Comparison of ENCODE assay signal across 30 mouse cellular contexts in the genomic region with DNA sequence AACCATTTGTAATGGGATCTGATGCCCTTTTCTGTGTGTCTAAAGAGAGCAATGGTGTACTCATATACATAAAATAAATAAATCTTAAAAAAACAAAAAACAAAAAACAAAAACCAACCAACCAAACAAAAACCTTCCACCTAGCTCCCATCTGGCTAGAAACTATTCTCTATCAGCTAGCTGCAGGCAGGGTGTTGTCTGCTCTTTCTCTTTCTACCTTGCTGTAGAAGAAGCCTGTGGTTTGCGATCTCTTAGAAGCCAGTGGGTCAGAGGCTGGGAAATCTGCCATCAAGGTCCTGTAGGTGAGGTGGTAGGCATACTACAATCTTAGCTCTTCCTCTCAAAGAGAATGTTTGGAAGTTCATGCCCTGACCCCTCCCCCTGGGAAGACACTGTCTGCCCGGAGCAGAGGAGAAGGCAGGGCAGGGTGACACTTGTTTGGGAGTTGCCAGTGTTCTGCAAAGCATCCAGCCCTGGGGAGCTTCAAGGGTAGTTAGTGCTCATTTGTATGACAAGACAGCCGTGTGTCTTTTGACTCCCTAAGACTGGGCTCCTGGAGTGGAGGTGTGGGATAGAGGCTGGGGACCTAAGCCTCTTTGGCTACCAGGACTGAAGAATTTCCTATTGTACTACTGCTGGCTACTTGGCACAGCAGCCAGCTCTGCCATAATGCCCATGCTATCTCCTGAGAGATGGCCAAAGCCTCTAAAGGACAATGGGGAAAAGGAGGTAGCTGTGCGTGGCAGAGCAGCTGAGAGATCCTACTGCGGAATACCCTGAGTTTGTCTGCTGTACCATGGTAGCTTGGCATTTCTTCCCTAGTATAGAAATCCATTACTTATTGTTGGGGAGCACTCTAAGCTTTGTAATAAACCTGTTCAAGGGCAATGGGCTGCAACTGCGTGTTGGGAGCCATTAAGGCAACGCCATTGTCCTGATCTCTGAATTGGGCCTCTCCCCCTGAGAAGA. TPM values are rescaled to one million over a fixed set of nuclear protein-coding genes. Genes with fewer than 3 reads are reported as not detected.
DNase-seq lines count a peak whose midpoint lies in the region; ATAC-seq and TF ChIP-seq lines count a peak whose summit lies in the region.
"Had no signal": no experiment of that assay in that cellular context is flagged by ENCODE, and none has a peak within 500 bp of the region (broad histone marks: within the 10 kb centered on the region; RNA-seq: fewer than 3 reads in every experiment).

No protein-coding gene starts in this region.

- H3K27me3 ChIP-seq in E14TG2a.4 (ENCODE audit: insufficient read depth, low read length) (peaks cover 24% of the 10 kb centered on the region), ES-Bruce4 (ENCODE audit: control insufficient read depth, insufficient read depth, low read length, poor library complexity, severe bottlenecking) (no peaks in the 10 kb centered on the region)
- H3K27me3 ChIP-seq in hindbrain, postnatal 0 days (ENCODE audit: insufficient read depth, low read length): no peaks in the 10 kb centered on the region
- H3K27me3 ChIP-seq: forebrain, embryonic 15.5 days; limb, embryonic 13.5 days; liver, embryonic 12.5 days; midbrain, embryonic 15.5 days had no signal

- no peak overlapping the region for H3K9ac ChIP-seq in ES-Bruce4 (ENCODE audit: low read depth, poor library complexity, severe bottlenecking)
- no peak overlapping the region for H3K9ac ChIP-seq in hindbrain, postnatal 0 days (replicated peaks; ENCODE audit: low read length)
- H3K9ac ChIP-seq: forebrain, embryonic 15.5 days; hindbrain, embryonic 14.5 days; limb, embryonic 13.5 days; liver, embryonic 12.5 days; liver, postnatal 0 days; midbrain, embryonic 15.5 days had no signal

- H3K36me3 ChIP-seq in E14TG2a.4 (ENCODE audit: insufficient read depth, low read length) (no peaks in the 10 kb centered on the region), ES-Bruce4 (ENCODE audit: control insufficient read depth, insufficient read depth, low read length, poor library complexity, severe bottlenecking) (no peaks in the 10 kb centered on the region)
- H3K36me3 ChIP-seq in hindbrain, postnatal 0 days (ENCODE audit: insufficient read depth, low read length): no peaks in the 10 kb centered on the region
- H3K36me3 ChIP-seq: forebrain, embryonic 10.5 days; forebrain, embryonic 15.5 days; limb, embryonic 13.5 days; liver, embryonic 12.5 days; midbrain, embryonic 15.5 days had no signal

- TF ChIP-seq EP300 in ES-Bruce4 (IDR thresholded peaks at IDR 0.05; ENCODE audit: insufficient read depth, low read depth, low read length): peak; percentile 55; the same call in 1 of the 2 replicates

- no peak overlapping the region for H3K27ac ChIP-seq in ES-Bruce4 (ENCODE audit: insufficient read depth, low read length)
- no peak overlapping the region for H3K27ac ChIP-seq in hindbrain, postnatal 0 days
- H3K27ac ChIP-seq: forebrain, embryonic 10.5 days; forebrain, embryonic 15.5 days; gastrocnemius, adult 2 months; hindbrain, embryonic 14.5 days; limb, embryonic 13.5 days; liver, embryonic 12.5 days; midbrain, embryonic 15.5 days had no signal

- intact Hi-C loops in gastrocnemius, postnatal 14 days (cut with DNase I; ENCODE audit: low total_unique reads): loop anchor here (10.0 kb wide), 1 partner anchor 107 kb away; a partner anchor contains a TSS

- peak; percentile 88 for DNase-seq in R1 (ENCODE audit: low read depth, low spot score)
- no peak for DNase-seq in gastrocnemius, postnatal 14 days
- no peak for DNase-seq in hindbrain, postnatal 0 days (ENCODE audit: low spot score)
- no peak for DNase-seq in ovary, postnatal 10 days (ENCODE audit: low spot score)
- DNase-seq in lung, adult 18-20 months: no peak
- DNase-seq: adrenal gland, postnatal 10 days; B cell, adult 2 months; cerebellum, adult 18-20 months; cerebellum, postnatal 14 days; gastrocnemius, adult 2 months; heart, postnatal 36 days; kidney, adult 11 months; kidney, postnatal 14 days; layer of hippocampus, adult 9-11 months; liver, postnatal 0 days; lung, postnatal 4 days; right cerebral cortex, postnatal 4 days; thymus, postnatal 14 days had no signal

- no peaks in the 10 kb centered on the region for H3K9me3 ChIP-seq in E14TG2a.4 (ENCODE audit: low read length)
- H3K9me3 ChIP-seq in ES-Bruce4 (replicated peaks; ENCODE audit: control insufficient read depth, insufficient read depth, low read length, poor library complexity, severe bottlenecking): no peaks in the 10 kb centered on the region
- no peaks in the 10 kb centered on the region for H3K9me3 ChIP-seq in hindbrain, postnatal 0 days (ENCODE audit: low read length)
- H3K9me3 ChIP-seq: forebrain, embryonic 10.5 days; forebrain, embryonic 15.5 days; limb, embryonic 13.5 days; liver, embryonic 12.5 days; midbrain, embryonic 15.5 days had no signal

- peaks cover 32% of the 10 kb centered on the region for H3K4me1 ChIP-seq in E14TG2a.4 (replicated peaks; ENCODE audit: low read depth, low read length)
- H3K4me1 ChIP-seq in ES-Bruce4 (ENCODE audit: control insufficient read depth, insufficient read depth, low read length): no peaks in the 10 kb centered on the region
- H3K4me1 ChIP-seq in hindbrain, postnatal 0 days (ENCODE audit: insufficient read depth, low read length): no peaks in the 10 kb centered on the region
- H3K4me1 ChIP-seq: forebrain, embryonic 10.5 days; forebrain, embryonic 15.5 days; limb, embryonic 13.5 days; liver, embryonic 12.5 days; midbrain, embryonic 15.5 days had no signal

- WGBS in hindbrain, postnatal 0 days: 60% methylated on average over 7 of the region's 7 CpGs

- TF ChIP-seq CTCF in E14TG2a.4 (conservative IDR thresholded peaks at IDR 0.05; ENCODE audit: low read length) (no peak), ES-Bruce4 (IDR thresholded peaks at IDR 0.05; ENCODE audit: low read depth, low read length) (no peak)
- no peak for TF ChIP-seq CTCF in hindbrain, postnatal 0 days (IDR thresholded peaks at IDR 0.05; ENCODE audit: low read depth)

- TF ChIP-seq POLR2A in ES-Bruce4 (IDR thresholded peaks at IDR 0.05; ENCODE audit: insufficient read depth, low read length): no peak

- H3K4me2 ChIP-seq in hindbrain, postnatal 0 days (ENCODE audit: low read depth, low read length): no peak overlapping the region
- H3K4me2 ChIP-seq: forebrain, embryonic 15.5 days; heart, embryonic 11.5 days; hindbrain, embryonic 14.5 days; limb, embryonic 13.5 days; liver, embryonic 12.5 days; midbrain, embryonic 15.5 days had no signal

- 0 out of 2 replicates have a peak, but pooled peaks have one; percentile 60 for ATAC-seq in common myeloid progenitor, adult 5-6 weeks (replicated peaks; ENCODE audit: low read depth, poor library complexity, severe bottlenecking)
- no peak for ATAC-seq in hindbrain, postnatal 0 days
- ATAC-seq: forebrain, embryonic 15.5 days; inflammation-experienced regulatory T-cells, adult 6 months; liver, embryonic 12.5 days; liver, postnatal 0 days; lung, postnatal 0 days; midbrain, embryonic 15.5 days had no signal

- H3K4me3 ChIP-seq in E14TG2a.4 (replicated peaks; ENCODE audit: low read length) (0 out of 2 replicates have a peak overlapping the region, but pooled peaks have one; percentile 24), ES-Bruce4 (ENCODE audit: low read depth, low read length) (no peak overlapping the region)
- no peak overlapping the region for H3K4me3 ChIP-seq in hindbrain, postnatal 0 days (ENCODE audit: low read length)
- H3K4me3 ChIP-seq: forebrain, embryonic 10.5 days; forebrain, embryonic 15.5 days; gastrocnemius, adult 2 months; limb, embryonic 13.5 days; liver, embryonic 12.5 days; midbrain, embryonic 15.5 days had no signal

RNA-seq across cellular contexts. Expression of a gene that starts 56.2 kb away (rescaled TPM):
- 14.7 and 17.7 TPM in 2 replicates for polyA plus RNA-seq in ES-Bruce4 (2011; ENCODE audit: insufficient read depth, insufficient read length, low read depth, missing spikeins)
- total RNA-seq in common myeloid progenitor, adult 5-6 weeks (2017): 43.6 and 46.6 TPM in 2 replicates
- total RNA-seq in gastrocnemius, postnatal 14 days (2021): 10 to 100 TPM; 19.1 to 20.5 TPM
- 27.4 and 35.5 TPM in 2 replicates for total RNA-seq in hindbrain, postnatal 0 days (2014; rRNA removed)
- 54.3 and 56.4 TPM in 2 replicates for polyA plus RNA-seq in hindbrain, postnatal 0 days (2015; fragmentation: Nextera tagmentation; extraction: Ambion mirVana)
